20 mouse cellular contexts compared by ENCODE assay signal in the genomic region with DNA sequence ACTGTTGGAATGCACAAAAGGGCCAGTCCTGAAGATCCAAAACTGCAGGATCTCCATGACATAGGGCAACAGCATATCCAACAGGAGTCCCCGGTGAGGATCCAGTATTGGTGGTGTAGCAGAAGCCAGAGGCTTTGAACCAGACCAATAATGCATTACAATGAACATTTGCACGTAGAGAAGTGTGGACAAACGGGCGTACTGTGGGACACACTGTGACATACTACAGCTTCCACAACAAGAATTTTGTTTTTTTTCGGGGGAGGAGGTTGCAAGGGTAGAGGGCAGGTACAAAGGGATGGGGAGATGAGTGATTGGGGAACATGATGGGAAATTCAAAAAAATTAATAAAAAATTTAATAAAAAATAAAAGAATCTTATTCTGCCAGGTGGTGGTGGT.
"Had no signal": no experiment of that assay in that cellular context is flagged by ENCODE, and none has a peak within 500 bp of the region (broad histone marks: within the 10 kb centered on the region; RNA-seq: fewer than 3 reads in every experiment).

No protein-coding gene starts in this region.

- H3K4me2 ChIP-seq: lung, embryonic 14.5 days; midbrain, embryonic 11.5 days; midbrain, embryonic 13.5 days; midbrain, embryonic 15.5 days; neural tube, embryonic 13.5 days; neural tube, embryonic 15.5 days; stomach, embryonic 15.5 days had no signal

- H3K36me3 ChIP-seq: midbrain, embryonic 15.5 days; neural tube, embryonic 13.5 days; stomach, embryonic 15.5 days had no signal

- DNase-seq: lung, adult 18-20 months; lung, embryonic 14.5 days; lung, postnatal 10 days; lung, postnatal 4 days; retina, postnatal 1 day; right cerebral cortex, adult 18-20 months; right cerebral cortex, postnatal 25 days; right cerebral cortex, postnatal 4 days; spleen, adult 18-20 months; thymus, adult 2 months; thymus, postnatal 25 days; thymus, postnatal 4 days had no signal

- H3K27ac ChIP-seq: midbrain, embryonic 13.5 days; midbrain, embryonic 15.5 days; neural tube, embryonic 13.5 days; neural tube, embryonic 15.5 days; stomach, embryonic 15.5 days; stomach, postnatal 0 days had no signal

- H3K9ac ChIP-seq: lung, embryonic 14.5 days; midbrain, embryonic 13.5 days; midbrain, embryonic 15.5 days; neural tube, embryonic 13.5 days; neural tube, embryonic 15.5 days; stomach, embryonic 15.5 days had no signal

- ATAC-seq: midbrain, embryonic 13.5 days had no signal

- H3K27me3 ChIP-seq: midbrain, embryonic 13.5 days; midbrain, embryonic 15.5 days; neural tube, embryonic 13.5 days; neural tube, embryonic 15.5 days; stomach, embryonic 15.5 days had no signal

- H3K4me1 ChIP-seq: midbrain, embryonic 13.5 days; midbrain, embryonic 15.5 days; neural tube, embryonic 13.5 days; neural tube, embryonic 15.5 days; stomach, embryonic 15.5 days had no signal

- H3K4me3 ChIP-seq: midbrain, embryonic 13.5 days; midbrain, embryonic 15.5 days; myocyte; neural tube, embryonic 13.5 days; neural tube, embryonic 15.5 days; stomach, embryonic 15.5 days had no signal

- H3K9me3 ChIP-seq: midbrain, embryonic 13.5 days; midbrain, embryonic 15.5 days; neural tube, embryonic 13.5 days; neural tube, embryonic 15.5 days; stomach, embryonic 15.5 days had no signal
